Mouse (Mus musculus) kidney, adult 10 weeks (tissue): Measurements from ENCODE around the gene Cyp4f39. TPM values are rescaled to one million over a fixed set of nuclear protein-coding genes. Genes with fewer than 3 reads are reported as not detected.

ENCODE experiments used
- polyA plus RNA-seq: library from polyadenylated mRNA; stranded (reverse); fragments of 350-450 nt; fragmentation: Illumina TruSeq; extraction: RNeasy Lipid Tissue Mini Kit (QIAGEN cat#74804); gene quantifications from one replicate; pipeline ENCODE4 v1.2.3, GENCODE M21; 2014; ENCODE audit warnings: low read depth, low replicate concordance

The Cyp4f39 gene
- polyA plus RNA-seq, result not detected

GRCm38 (mm10) chr17:32452482-32452881 is at the start of gene Cyp4f39:
Gene Cyp4f39, plus strand, starts transcription at chr17:32452723.

GRCm38 (mm10) chr17:32403417-32403816 is 49.1 kb upstream of the Cyp4f39 start, which contains the start of gene Rasal3:
Gene Rasal3, minus strand, starts transcription at chr17:32403583.

GRCm38 (mm10) chr17:32424034-32424433 is 28.5 kb upstream of the Cyp4f39 start, which contains the start of gene Pglyrp2:
Gene Pglyrp2, minus strand, starts transcription at chr17:32424167.

GRCm38 (mm10) chr17:32505851-32506728 is 53.6 kb downstream of the Cyp4f39 start, which contains the start of gene Cyp4f17:
Gene Cyp4f17, plus strand, starts transcription at chr17:32506050.

GRCm38 (mm10) chr17:32536051-32536866 is 83.7 kb downstream of the Cyp4f39 start, which contains the start of gene Cyp4f16:
Gene Cyp4f16, plus strand, starts transcription at chr17:32536558.

Other genes with a start within 250 kb of the Cyp4f39 start
- gene Brd4, start 168.0 kb upstream of the Cyp4f39 start, polyA plus RNA-seq, result 16.8 TPM
- gene Akap8, start 131.5 kb upstream of the Cyp4f39 start, polyA plus RNA-seq, result 50.5 TPM
- 18.6 TPM for gene Akap8l, start 102.1 kb upstream of the Cyp4f39 start, polyA plus RNA-seq
- 2.5 TPM for gene Wiz, start 63.3 kb upstream of the Cyp4f39 start, polyA plus RNA-seq
- not detected for gene Rasal3, start 49.1 kb upstream of the Cyp4f39 start, polyA plus RNA-seq
- gene Pglyrp2, start 28.6 kb upstream of the Cyp4f39 start, polyA plus RNA-seq, result not detected
- 1.7 TPM for gene Cyp4f17, start 53.3 kb downstream of the Cyp4f39 start, polyA plus RNA-seq
- 4.6 TPM for gene Cyp4f16, start 83.8 kb downstream of the Cyp4f39 start, polyA plus RNA-seq
- not detected for gene Cyp4f37, start 168.6 kb downstream of the Cyp4f39 start, polyA plus RNA-seq
- not detected for gene Cyp4f40, start 206.2 kb downstream of the Cyp4f39 start, polyA plus RNA-seq
- not detected for gene Cyp4f15, start 232.9 kb downstream of the Cyp4f39 start, polyA plus RNA-seq